Mouse (Mus musculus) liver, adult (tissue): ENCODE data around the gene Ddx5.

Experiments used
- GATA4 ChIP-seq: IDR thresholded peaks from 2 replicates; pipeline ENCODE4 v1.6.1; 2014; ENCODE audit warnings: mild to moderate bottlenecking, low read length; ENCODE audit not compliant: insufficient replicate concordance

Gene Ddx5

GRCm38 (mm10) chr11:106779388-106780088 lies 9.4 kb downstream of the Ddx5 start, which contains the start of gene Polg2:
TSS of gene Polg2 (minus strand) at chr11:106779537.
- no peak for TF ChIP-seq GATA4

- no peak for TF ChIP-seq GATA4
Measured at GRCm38 (mm10) chr11:106778589-106779387, 10.2 kb downstream of the Ddx5 start.

- no peak for TF ChIP-seq GATA4
Measured at GRCm38 (mm10) chr11:106778132-106778531, 10.9 kb downstream of the Ddx5 start.

- TF ChIP-seq GATA4, result no peak
Measured at GRCm38 (mm10) chr11:106777395-106777794, 11.6 kb downstream of the Ddx5 start.

- TF ChIP-seq GATA4, result no peak
Measured at GRCm38 (mm10) chr11:106776960-106777359, 12.0 kb downstream of the Ddx5 start.

GRCm38 (mm10) chr11:106773061-106773460 lies 15.9 kb downstream of the Ddx5 start:
- no peak for TF ChIP-seq GATA4

- no peak for TF ChIP-seq GATA4
Measured at GRCm38 (mm10) chr11:106770195-106770974, 18.6 kb downstream of the Ddx5 start.

GRCm38 (mm10) chr11:106767516-106767915 lies 21.5 kb downstream of the Ddx5 start:
- no peak for TF ChIP-seq GATA4

- TF ChIP-seq GATA4, result no peak
Measured at GRCm38 (mm10) chr11:106766611-106767162, 22.3 kb downstream of the Ddx5 start.

GRCm38 (mm10) chr11:106762800-106763185 lies 26.2 kb downstream of the Ddx5 start:
- TF ChIP-seq GATA4, result no peak

GRCm38 (mm10) chr11:106762139-106762799 lies 26.7 kb downstream of the Ddx5 start:
- TF ChIP-seq GATA4, result no peak

GRCm38 (mm10) chr11:106760511-106760910 lies 28.5 kb downstream of the Ddx5 start:
- TF ChIP-seq GATA4, result no peak

GRCm38 (mm10) chr11:106759028-106759427 lies 30.0 kb downstream of the Ddx5 start:
- no peak for TF ChIP-seq GATA4

GRCm38 (mm10) chr11:106755583-106755982 lies 33.4 kb downstream of the Ddx5 start:
- TF ChIP-seq GATA4, result no peak

- no peak for TF ChIP-seq GATA4
Measured at GRCm38 (mm10) chr11:106753314-106753713, 35.7 kb downstream of the Ddx5 start.
